Mouse (Mus musculus): ENCODE measurements around the gene Arhgef1. TPM values are rescaled to one million over a fixed set of nuclear protein-coding genes. Genes with fewer than 3 reads are reported as not detected.

The Arhgef1 gene
- polyA plus RNA-seq (2012; rRNA removed): 39.6 and 40.8 TPM in 2 replicates

DNA sequence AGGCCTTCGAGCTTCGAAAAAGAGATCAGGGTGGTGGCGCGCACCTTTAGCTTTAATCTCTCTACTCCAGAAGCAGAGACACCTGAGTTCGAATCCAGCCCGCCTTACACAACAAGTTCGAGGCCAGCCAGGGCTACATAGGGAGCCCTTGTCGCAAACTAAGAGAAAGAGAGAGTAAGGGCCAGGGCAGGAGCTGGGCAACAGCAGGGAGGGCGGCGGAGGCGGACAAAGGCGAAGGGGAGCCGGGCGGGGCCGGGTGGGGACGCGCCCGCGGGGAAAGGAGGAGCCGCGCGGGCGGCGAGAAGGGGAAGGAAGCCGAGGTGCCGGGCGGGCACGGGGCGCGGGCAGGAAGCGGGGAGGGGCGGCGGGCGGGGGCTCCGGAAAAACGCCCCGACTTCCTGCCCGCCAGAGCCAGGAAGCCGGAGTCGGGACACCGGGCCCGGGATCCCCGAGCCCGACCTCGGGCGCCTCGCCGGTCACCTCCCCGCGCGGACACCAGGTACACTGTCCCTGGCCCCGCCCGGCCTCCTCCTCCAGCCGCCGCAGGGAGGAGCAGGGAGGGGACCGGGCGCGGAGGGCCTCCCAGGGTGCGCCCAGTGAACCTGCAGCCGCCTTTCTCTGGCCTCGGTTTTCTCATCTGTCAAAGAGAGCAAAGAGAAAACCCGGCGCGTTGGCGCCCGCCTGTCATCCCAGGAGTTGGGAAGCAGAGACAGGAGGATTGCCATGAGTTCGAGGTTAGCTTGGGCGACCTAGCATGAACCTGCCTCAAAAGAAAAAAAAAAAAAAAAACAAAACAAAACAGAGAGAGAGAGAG is at the start of gene Arhgef1:
Gene Arhgef1 (plus strand): TSS at position 283 of the 814 bp plus-strand sequence.
- Histone ChIP-seq H3K27ac (ENCODE audit: control insufficient read depth, insufficient read depth, low read depth, low read length) (peak within 1 kb of the TSS; percentile 56), H3K36me3 (ENCODE audit: control insufficient read depth, insufficient read depth, low read length) (no peaks in the 10 kb centered on the region), H3K27me3 (ENCODE audit: control insufficient read depth, insufficient read depth, low read length) (no peaks in the 10 kb centered on the region), H3K4me3 (ENCODE audit: control insufficient read depth, low read depth, low read length) (peak within 1 kb of the TSS; percentile 71), H3K4me1 (ENCODE audit: control insufficient read depth, insufficient read depth, low read length) (peaks cover 3% of the 10 kb centered on the region; the same call in 1 of the 2 replicates)
- TF ChIP-seq POLR2A (IDR thresholded peaks at IDR 0.05; ENCODE audit: control insufficient read depth, low read depth, low read length) (no peak), CTCF (IDR thresholded peaks at IDR 0.05; ENCODE audit: control insufficient read depth, insufficient read depth, insufficient replicate concordance, low read depth, low read length) (no peak)

DNA sequence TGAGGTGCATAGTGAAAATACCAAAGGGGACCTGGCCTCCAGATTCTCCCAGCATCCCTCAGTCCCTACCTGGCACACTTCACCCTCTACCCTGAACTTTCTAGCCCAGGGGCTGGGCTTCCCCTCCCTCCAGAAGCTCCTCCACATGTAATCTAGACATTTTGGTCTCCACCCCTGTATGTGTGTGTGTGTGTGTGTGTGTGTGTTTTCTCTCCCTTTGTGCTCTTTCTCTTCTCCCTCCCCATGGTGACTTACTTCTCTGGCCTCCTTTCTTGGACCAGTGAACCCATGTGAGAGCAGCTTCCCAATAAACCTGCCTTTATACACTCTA is 49.5 kb upstream of the Arhgef1 start:
- Histone ChIP-seq H3K27ac (ENCODE audit: control insufficient read depth, insufficient read depth, low read depth, low read length) (no peak overlapping the region), H3K4me1 (ENCODE audit: control insufficient read depth, insufficient read depth, low read length) (no peaks in the 10 kb centered on the region), H3K27me3 (ENCODE audit: control insufficient read depth, insufficient read depth, low read length) (no peaks in the 10 kb centered on the region), H3K4me3 (ENCODE audit: control insufficient read depth, low read depth, low read length) (no peak overlapping the region), H3K36me3 (ENCODE audit: control insufficient read depth, insufficient read depth, low read length) (no peaks in the 10 kb centered on the region; the same call in 1 of the 2 replicates)
- TF ChIP-seq POLR2A (IDR thresholded peaks at IDR 0.05; ENCODE audit: control insufficient read depth, low read depth, low read length): no peak
- TF ChIP-seq CTCF (IDR thresholded peaks at IDR 0.05; ENCODE audit: control insufficient read depth, insufficient read depth, insufficient replicate concordance, low read depth, low read length): no peak

- Histone ChIP-seq H3K36me3 (ENCODE audit: control insufficient read depth, insufficient read depth, low read length) (no peaks in the 10 kb centered on the region; the same call in 1 of the 2 replicates), H3K4me3 (ENCODE audit: control insufficient read depth, low read depth, low read length) (no peak overlapping the region)
- no peak for TF ChIP-seq CTCF (IDR thresholded peaks at IDR 0.05; ENCODE audit: control insufficient read depth, insufficient read depth, insufficient replicate concordance, low read depth, low read length)
- no peak for TF ChIP-seq POLR2A (IDR thresholded peaks at IDR 0.05; ENCODE audit: control insufficient read depth, low read depth, low read length)
Measured at GRCm38 (mm10) chr7:24853695-24854094, 49.0 kb upstream of the Arhgef1 start.

DNA sequence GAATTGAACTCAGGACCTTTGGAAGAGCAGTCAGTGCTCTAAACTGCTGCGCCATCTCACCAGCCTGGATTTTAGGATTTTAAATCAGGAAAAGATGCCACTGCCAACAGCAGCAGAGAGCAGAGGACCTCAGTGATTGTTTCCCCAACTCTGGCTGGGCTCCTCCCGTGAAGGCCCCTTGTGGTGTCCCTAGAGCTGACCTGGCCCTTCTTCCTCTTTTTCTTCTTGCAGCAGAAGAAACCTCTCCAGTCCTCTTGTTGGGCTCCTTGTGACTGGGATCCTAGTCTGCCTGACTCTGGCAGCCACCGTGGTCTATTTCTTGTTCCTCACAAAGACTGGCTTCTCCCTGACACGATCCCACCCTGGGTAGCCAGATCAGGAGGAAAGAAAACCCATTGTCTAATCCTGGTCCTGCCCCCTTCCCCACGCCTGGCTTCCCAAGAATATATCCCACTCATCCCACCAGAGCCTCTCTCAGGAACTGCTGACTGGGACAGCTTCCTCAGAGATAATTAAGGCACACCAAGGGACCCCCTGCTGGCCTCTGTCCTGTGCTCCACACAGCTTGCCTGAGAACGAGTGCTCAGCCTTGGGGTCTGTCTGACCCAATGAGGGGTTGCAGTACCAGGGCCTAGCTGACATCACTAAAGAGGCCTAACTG is 46.1 kb upstream of the Arhgef1 start:
- no peaks in the 10 kb centered on the region for H3K4me1 ChIP-seq (ENCODE audit: control insufficient read depth, insufficient read depth, low read length)
- no peaks in the 10 kb centered on the region for H3K27me3 ChIP-seq (ENCODE audit: control insufficient read depth, insufficient read depth, low read length)
- H3K36me3 ChIP-seq (ENCODE audit: control insufficient read depth, insufficient read depth, low read length): no peaks in the 10 kb centered on the region; the same call in 1 of the 2 replicates
- TF ChIP-seq CTCF (IDR thresholded peaks at IDR 0.05; ENCODE audit: control insufficient read depth, insufficient read depth, insufficient replicate concordance, low read depth, low read length) (no peak), POLR2A (IDR thresholded peaks at IDR 0.05; ENCODE audit: control insufficient read depth, low read depth, low read length) (no peak)
- no peak overlapping the region for H3K27ac ChIP-seq (ENCODE audit: control insufficient read depth, insufficient read depth, low read depth, low read length)
- no peak overlapping the region for H3K4me3 ChIP-seq (ENCODE audit: control insufficient read depth, low read depth, low read length)

More at GRCm38 (mm10) chr7:24853695-24854094, 49.0 kb upstream of the Arhgef1 start:
- no peaks in the 10 kb centered on the region for H3K4me1 ChIP-seq (ENCODE audit: control insufficient read depth, insufficient read depth, low read length)
- no peak overlapping the region for H3K27ac ChIP-seq (ENCODE audit: control insufficient read depth, insufficient read depth, low read depth, low read length)
- H3K27me3 ChIP-seq (ENCODE audit: control insufficient read depth, insufficient read depth, low read length): no peaks in the 10 kb centered on the region

DNA sequence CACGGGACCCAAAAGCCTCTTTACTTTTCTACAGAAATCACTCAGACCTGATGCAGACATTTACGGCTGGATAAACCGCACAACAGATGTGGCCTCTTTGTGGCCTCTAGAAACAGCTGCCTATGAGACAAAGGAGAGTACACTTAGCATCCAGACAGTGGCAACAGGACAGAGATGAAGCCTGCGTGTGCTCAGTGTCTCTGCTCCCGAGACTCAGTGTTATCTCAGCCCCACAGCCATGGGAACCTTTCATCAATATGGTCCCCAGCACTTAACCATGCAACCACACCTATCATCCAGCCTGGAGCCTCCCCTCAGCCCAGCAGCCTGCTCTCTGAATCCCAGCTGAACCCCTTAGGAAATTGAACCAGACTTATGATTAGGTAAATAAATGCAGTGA is 43.5 kb upstream of the Arhgef1 start:
- Histone ChIP-seq H3K4me1 (ENCODE audit: control insufficient read depth, insufficient read depth, low read length) (no peaks in the 10 kb centered on the region), H3K36me3 (ENCODE audit: control insufficient read depth, insufficient read depth, low read length) (no peaks in the 10 kb centered on the region; the same call in 1 of the 2 replicates), H3K27ac (ENCODE audit: control insufficient read depth, insufficient read depth, low read depth, low read length) (no peak overlapping the region), H3K4me3 (ENCODE audit: control insufficient read depth, low read depth, low read length) (no peak overlapping the region), H3K27me3 (ENCODE audit: control insufficient read depth, insufficient read depth, low read length) (no peaks in the 10 kb centered on the region)
- no peak for TF ChIP-seq POLR2A (IDR thresholded peaks at IDR 0.05; ENCODE audit: control insufficient read depth, low read depth, low read length)
- no peak for TF ChIP-seq CTCF (IDR thresholded peaks at IDR 0.05; ENCODE audit: control insufficient read depth, insufficient read depth, insufficient replicate concordance, low read depth, low read length)

DNA sequence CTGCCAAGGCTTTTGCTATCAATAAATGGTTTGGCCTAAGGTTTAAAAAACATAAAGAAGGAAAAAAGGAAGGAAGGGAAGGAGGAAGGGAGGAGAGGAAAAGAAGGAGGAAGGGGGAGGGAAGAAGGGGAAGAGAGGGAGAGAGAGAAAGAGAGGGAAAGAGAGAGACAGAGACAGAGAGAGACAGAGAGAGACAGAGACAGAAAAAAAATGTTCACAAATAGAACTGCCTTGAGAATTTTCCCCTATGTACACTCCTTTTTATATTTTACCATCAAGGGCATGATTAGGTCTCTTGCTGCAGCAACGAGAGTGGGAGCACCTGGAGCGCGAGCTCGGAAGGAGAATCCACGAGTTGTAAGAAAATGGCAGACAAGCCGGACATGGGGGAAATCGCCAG is 40.8 kb upstream of the Arhgef1 start, which contains the start of gene Gm9844:
Gene Gm9844 (plus strand): TSS at position 301 of the 400 bp plus-strand sequence.
- Histone ChIP-seq H3K4me3 (ENCODE audit: control insufficient read depth, low read depth, low read length) (no peak within 1 kb of the TSS), H3K4me1 (ENCODE audit: control insufficient read depth, insufficient read depth, low read length) (no peaks in the 10 kb centered on the region), H3K27ac (ENCODE audit: control insufficient read depth, insufficient read depth, low read depth, low read length) (no peak within 1 kb of the TSS), H3K27me3 (ENCODE audit: control insufficient read depth, insufficient read depth, low read length) (no peaks in the 10 kb centered on the region), H3K36me3 (ENCODE audit: control insufficient read depth, insufficient read depth, low read length) (no peaks in the 10 kb centered on the region; the same call in 1 of the 2 replicates)
- TF ChIP-seq POLR2A (IDR thresholded peaks at IDR 0.05; ENCODE audit: control insufficient read depth, low read depth, low read length) (no peak), CTCF (IDR thresholded peaks at IDR 0.05; ENCODE audit: control insufficient read depth, insufficient read depth, insufficient replicate concordance, low read depth, low read length) (no peak)

- Histone ChIP-seq H3K27ac (ENCODE audit: control insufficient read depth, insufficient read depth, low read depth, low read length) (no peak overlapping the region), H3K4me1 (ENCODE audit: control insufficient read depth, insufficient read depth, low read length) (no peaks in the 10 kb centered on the region), H3K27me3 (ENCODE audit: control insufficient read depth, insufficient read depth, low read length) (no peaks in the 10 kb centered on the region), H3K36me3 (ENCODE audit: control insufficient read depth, insufficient read depth, low read length) (no peaks in the 10 kb centered on the region; the same call in 1 of the 2 replicates), H3K4me3 (ENCODE audit: control insufficient read depth, low read depth, low read length) (no peak overlapping the region)
- no peak for TF ChIP-seq POLR2A (IDR thresholded peaks at IDR 0.05; ENCODE audit: control insufficient read depth, low read depth, low read length)
- TF ChIP-seq CTCF (IDR thresholded peaks at IDR 0.05; ENCODE audit: control insufficient read depth, insufficient read depth, insufficient replicate concordance, low read depth, low read length): no peak
Measured at GRCm38 (mm10) chr7:24862853-24863252, 39.9 kb upstream of the Arhgef1 start.

Measured in testis, adult 2 months (tissue).